Mouse (Mus musculus) liver, postnatal 0 days (tissue): ENCODE measurements at regions not wholly inside any gene's neighbourhood (a gene's known extent, or its start where the extent isn't known, plus 50 kb on each side); places are given as distances from the start of the nearest gene placed in this dataset.

Experiments used
- CTCF ChIP-seq: sonication (generic); IDR thresholded peaks from 2 replicates; pipeline ENCODE4 v1.5.1; 2016; ENCODE audit warnings: antibody characterized with exemption, low read depth
- EP300 ChIP-seq: IDR thresholded peaks from 2 replicates; pipeline ENCODE4 v1.6.1; 2016; ENCODE audit warnings: antibody characterized with exemption, low read depth, mild to moderate bottlenecking

DNA sequence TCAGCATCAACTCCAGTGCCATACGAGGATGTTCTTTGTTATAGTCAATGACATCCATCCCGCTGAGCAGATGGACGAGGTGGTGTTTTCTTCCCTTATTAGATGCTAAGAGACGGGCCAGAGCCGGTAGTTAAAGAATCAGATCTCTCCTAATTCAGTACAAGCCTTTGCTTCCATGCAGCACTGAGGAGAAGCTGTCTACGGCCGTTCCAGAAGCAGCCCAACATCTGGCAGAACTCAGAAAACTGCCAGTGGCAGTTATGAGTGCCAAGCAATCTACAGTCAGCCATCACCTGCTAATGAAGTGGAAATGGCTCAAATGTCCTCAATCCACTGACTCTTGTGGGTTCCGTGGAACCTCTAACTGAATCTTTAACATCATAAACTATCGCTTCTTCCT, 141.3 kb upstream of the Fam3c start:
- TF ChIP-seq CTCF (no peak), EP300 (no peak)
